Mouse (Mus musculus): ENCODE measurements around the gene Cfap46.
"Not testable (repeated sequence)": the region's sequence is repeated elsewhere in the genome, so short reads cannot be mapped to it uniquely, and the experiment has no call there.

Gene Cfap46

DNA sequence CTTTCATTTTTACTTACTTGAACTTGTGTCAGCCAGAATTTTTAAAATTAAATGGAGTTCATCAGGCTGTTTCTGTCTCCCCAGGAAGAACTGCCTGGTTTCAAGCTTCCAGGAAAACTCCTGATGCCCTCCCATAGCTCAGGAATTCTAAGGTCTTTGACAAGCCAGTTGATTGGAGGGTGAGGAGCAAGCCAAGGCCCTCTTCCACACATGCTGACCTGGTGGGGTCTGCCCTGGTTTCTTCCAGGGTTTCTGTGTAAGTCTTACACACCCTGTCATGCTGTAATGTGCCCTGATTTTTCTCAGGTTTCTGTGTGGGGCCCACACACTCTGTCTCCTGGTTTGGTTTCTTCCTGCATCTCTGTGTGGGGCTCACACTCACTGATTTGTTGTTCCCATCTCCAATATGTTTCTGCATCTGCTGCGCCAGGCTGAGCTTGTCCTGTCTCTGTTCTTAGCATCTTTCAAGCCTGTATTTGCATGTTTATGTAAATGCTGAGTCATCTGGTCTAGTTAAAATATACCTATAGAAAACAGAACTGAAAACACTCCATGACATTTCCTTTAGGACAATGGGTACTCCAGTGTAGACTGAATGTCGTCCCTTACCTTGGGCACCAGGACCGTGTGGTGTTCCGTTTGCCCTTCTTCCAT, 9.2 kb upstream of the Cfap46 start:
- H3K27me3 ChIP-seq (ENCODE audit: control insufficient read depth, insufficient read depth, low read length, poor library complexity, severe bottlenecking) = no peaks in the 10 kb centered on the region
- no peak for DNase-seq (ENCODE audit: low read depth, low spot score)
- H3K36me3 ChIP-seq (ENCODE audit: control insufficient read depth, insufficient read depth, low read length, poor library complexity, severe bottlenecking) = no peaks in the 10 kb centered on the region

DNA sequence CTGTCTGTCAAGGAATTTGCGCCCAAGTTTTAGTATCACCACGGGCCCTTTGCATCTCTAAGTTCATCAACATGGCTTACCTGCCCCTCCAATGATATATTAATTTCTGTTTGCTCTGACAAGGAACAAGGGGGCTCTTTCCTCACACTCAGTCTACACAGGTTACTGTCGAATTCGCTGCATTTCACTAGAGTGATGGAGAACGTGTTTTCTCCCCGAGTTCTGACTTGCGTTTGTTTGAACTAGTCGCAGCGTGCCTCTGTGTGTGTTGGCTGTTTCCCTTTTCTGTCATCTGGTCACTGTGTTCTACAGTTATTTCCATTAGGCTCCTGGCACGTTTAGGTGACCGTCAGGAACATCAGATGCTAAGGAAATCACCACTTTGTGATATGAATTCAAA, 8.6 kb upstream of the Cfap46 start:
- Histone ChIP-seq H3K27me3 (ENCODE audit: control insufficient read depth, insufficient read depth, low read length, poor library complexity, severe bottlenecking) (no peaks in the 10 kb centered on the region), H3K36me3 (ENCODE audit: control insufficient read depth, insufficient read depth, low read length, poor library complexity, severe bottlenecking) (no peaks in the 10 kb centered on the region)
- no peak for DNase-seq (ENCODE audit: low read depth, low spot score)

- DNase-seq (ENCODE audit: low read depth, low spot score) = no peak
- H3K36me3 ChIP-seq (ENCODE audit: control insufficient read depth, insufficient read depth, low read length, poor library complexity, severe bottlenecking) = no peaks in the 10 kb centered on the region
- H3K27me3 ChIP-seq (ENCODE audit: control insufficient read depth, insufficient read depth, low read length, poor library complexity, severe bottlenecking) = no peaks in the 10 kb centered on the region
Measured at GRCm38 (mm10) chr7:139685336-139685735, 1.7 kb upstream of the Cfap46 start.

DNA sequence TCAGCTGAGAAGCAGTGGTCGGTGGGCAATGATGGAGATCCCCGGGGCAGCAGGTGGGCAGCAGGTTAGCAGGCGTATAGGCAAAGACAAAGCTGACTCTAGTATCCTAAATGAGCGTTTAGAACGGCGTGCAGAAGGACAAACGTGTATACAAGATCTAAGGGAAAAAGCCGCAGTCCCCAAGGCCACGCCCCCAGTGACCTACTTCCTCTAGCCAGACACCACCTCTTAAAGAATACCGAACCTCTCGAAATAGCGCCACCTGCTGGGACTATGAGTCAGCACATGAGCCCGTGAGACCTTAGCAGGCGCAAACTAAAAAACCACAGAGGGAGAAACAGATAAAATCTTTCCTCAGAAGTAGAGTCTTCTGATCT, 924 bp upstream of the Cfap46 start:
- DNase-seq (ENCODE audit: low read depth, low spot score) = peak; percentile 85
- Histone ChIP-seq H3K36me3 (ENCODE audit: control insufficient read depth, insufficient read depth, low read length, poor library complexity, severe bottlenecking) (no peaks in the 10 kb centered on the region), H3K27me3 (ENCODE audit: control insufficient read depth, insufficient read depth, low read length, poor library complexity, severe bottlenecking) (no peaks in the 10 kb centered on the region)

GRCm38 (mm10) chr7:139681921-139682598, 1.6 kb downstream of the Cfap46 start:
- DNase-seq (ENCODE audit: low read depth, low spot score) = no peak
- no peaks in the 10 kb centered on the region for H3K27me3 ChIP-seq (ENCODE audit: control insufficient read depth, insufficient read depth, low read length, poor library complexity, severe bottlenecking)
- H3K36me3 ChIP-seq (ENCODE audit: control insufficient read depth, insufficient read depth, low read length, poor library complexity, severe bottlenecking) = no peaks in the 10 kb centered on the region

DNA sequence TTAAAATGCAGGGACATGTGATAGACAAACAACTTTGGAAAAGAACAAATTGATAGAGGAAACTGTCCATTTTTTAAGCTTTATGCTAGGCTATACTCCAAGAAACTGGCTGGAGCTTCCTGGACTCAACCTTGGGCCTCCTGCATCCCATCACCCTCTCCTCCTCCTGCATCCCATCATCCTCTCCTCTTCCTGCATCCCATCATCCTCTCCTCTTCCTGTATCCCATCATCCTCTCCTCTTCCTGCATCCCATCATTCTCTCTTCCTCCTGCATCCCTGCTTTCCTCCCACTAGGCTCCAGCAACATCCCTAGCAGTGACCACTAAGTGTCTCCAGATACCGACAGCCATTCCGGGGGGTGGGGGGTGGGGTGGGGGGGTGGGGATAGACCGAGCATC, 7.2 kb downstream of the Cfap46 start:
- H3K27me3 ChIP-seq (ENCODE audit: control insufficient read depth, insufficient read depth, low read length, poor library complexity, severe bottlenecking) = no peaks in the 10 kb centered on the region
- no peaks in the 10 kb centered on the region for H3K36me3 ChIP-seq (ENCODE audit: control insufficient read depth, insufficient read depth, low read length, poor library complexity, severe bottlenecking)
- DNase-seq (ENCODE audit: low read depth, low spot score) = no peak

DNA sequence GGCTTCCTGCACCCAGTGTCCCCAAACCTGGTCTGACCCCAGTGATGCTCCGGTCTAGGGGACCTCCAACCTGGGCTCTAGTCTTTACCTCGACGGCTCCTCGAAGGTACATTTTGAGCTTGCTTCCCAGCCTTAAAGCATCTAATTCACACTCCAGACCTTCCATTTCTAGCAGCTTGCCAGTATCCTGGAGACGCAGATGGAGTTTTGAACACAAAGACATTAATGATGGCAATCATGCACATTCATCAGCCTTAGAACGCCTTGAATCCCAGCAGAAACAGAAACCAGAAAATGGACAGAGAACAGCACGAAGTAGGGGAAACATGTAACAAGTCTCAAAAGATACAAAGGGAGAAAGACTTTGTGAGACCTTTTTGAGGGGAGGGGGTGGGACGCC, 16.7 kb downstream of the Cfap46 start:
- Histone ChIP-seq H3K27me3 (ENCODE audit: control insufficient read depth, insufficient read depth, low read length, poor library complexity, severe bottlenecking) (no peaks in the 10 kb centered on the region), H3K36me3 (ENCODE audit: control insufficient read depth, insufficient read depth, low read length, poor library complexity, severe bottlenecking) (no peaks in the 10 kb centered on the region)
- DNase-seq (ENCODE audit: low read depth, low spot score) = no peak

- Histone ChIP-seq H3K36me3 (ENCODE audit: control insufficient read depth, insufficient read depth, low read length, poor library complexity, severe bottlenecking) (no peaks in the 10 kb centered on the region), H3K27me3 (ENCODE audit: control insufficient read depth, insufficient read depth, low read length, poor library complexity, severe bottlenecking) (no peaks in the 10 kb centered on the region)
- DNase-seq (ENCODE audit: low read depth, low spot score) = no peak
Measured at GRCm38 (mm10) chr7:139663318-139663717, 20.3 kb downstream of the Cfap46 start.

DNA sequence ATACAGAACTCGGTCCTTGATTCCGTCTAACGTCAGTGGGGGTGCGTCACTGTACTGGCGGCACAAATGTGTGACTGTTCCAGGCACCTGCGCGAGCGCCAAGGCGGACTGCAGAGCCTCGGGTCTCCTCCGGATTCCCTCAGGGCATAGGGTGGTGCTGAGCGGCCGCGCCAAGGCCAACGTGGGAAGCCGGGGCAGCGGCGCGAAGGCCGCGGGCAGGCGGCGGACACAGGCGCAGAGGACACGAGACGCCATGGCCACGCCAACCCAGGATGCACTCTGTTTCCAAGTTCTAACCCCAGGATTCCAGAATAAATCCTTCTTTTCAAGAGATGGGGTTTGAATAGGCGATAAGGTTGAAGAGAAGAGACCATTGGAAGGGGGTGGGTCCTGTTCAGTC, 23.7 kb downstream of the Cfap46 start:
- DNase-seq (ENCODE audit: low read depth, low spot score); H3K27me3 ChIP-seq (ENCODE audit: control insufficient read depth, insufficient read depth, low read length, poor library complexity, severe bottlenecking); H3K36me3 ChIP-seq (ENCODE audit: control insufficient read depth, insufficient read depth, low read length, poor library complexity, severe bottlenecking): not testable (repeated sequence)

DNA sequence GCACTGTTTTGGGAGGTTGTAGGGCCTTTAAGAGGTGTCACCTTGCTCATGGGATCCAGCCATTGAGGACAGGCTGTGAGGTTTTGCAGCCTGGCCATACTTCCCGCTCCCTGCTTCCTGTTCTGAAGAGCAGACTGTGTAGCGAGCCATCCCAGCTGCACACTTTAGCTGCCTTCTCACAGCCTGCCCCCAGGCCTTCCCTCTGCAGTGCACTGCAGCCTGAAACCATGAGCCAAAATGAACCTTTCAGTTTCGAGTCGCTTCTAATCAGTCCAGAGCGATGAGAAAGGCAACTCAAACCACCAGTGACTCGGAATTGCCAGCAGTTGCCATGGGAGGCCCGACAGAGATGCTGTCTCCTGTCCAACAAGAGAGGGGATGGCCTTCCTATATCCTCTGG, 33.9 kb downstream of the Cfap46 start:
- DNase-seq (ENCODE audit: low read depth, low spot score) = no peak
- no peaks in the 10 kb centered on the region for H3K27me3 ChIP-seq (ENCODE audit: control insufficient read depth, insufficient read depth, low read length, poor library complexity, severe bottlenecking)
- no peaks in the 10 kb centered on the region for H3K36me3 ChIP-seq (ENCODE audit: control insufficient read depth, insufficient read depth, low read length, poor library complexity, severe bottlenecking)

- H3K36me3 ChIP-seq (ENCODE audit: control insufficient read depth, insufficient read depth, low read length, poor library complexity, severe bottlenecking) = no peaks in the 10 kb centered on the region
- H3K27me3 ChIP-seq (ENCODE audit: control insufficient read depth, insufficient read depth, low read length, poor library complexity, severe bottlenecking) = no peaks in the 10 kb centered on the region
- DNase-seq (ENCODE audit: low read depth, low spot score) = peak; percentile 84
Measured at GRCm38 (mm10) chr7:139648107-139648824, 35.4 kb downstream of the Cfap46 start.

DNA sequence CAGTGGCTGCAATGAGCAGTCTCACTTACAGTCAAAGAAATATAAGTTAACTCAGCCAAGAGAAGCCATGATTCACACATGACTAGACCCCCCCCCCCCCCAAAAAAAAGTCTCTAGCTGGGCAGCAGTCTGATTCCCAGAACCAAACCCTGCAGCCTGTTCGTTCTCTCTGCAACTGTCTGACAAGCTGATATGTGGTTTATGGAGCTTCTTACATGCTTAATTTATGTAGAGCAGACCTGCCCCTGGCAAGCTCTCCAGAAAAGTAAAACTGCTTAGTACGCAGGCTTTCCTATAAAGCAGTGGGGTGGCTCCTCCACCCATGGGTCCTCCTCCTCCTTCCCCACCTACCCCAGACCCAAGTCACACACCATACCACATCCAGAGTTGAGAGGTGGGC, 50.2 kb downstream of the Cfap46 start:
- H3K36me3 ChIP-seq (ENCODE audit: control insufficient read depth, insufficient read depth, low read length, poor library complexity, severe bottlenecking) = no peaks in the 10 kb centered on the region
- H3K27me3 ChIP-seq (ENCODE audit: control insufficient read depth, insufficient read depth, low read length, poor library complexity, severe bottlenecking) = no peaks in the 10 kb centered on the region
- no peak for DNase-seq (ENCODE audit: low read depth, low spot score)

DNA sequence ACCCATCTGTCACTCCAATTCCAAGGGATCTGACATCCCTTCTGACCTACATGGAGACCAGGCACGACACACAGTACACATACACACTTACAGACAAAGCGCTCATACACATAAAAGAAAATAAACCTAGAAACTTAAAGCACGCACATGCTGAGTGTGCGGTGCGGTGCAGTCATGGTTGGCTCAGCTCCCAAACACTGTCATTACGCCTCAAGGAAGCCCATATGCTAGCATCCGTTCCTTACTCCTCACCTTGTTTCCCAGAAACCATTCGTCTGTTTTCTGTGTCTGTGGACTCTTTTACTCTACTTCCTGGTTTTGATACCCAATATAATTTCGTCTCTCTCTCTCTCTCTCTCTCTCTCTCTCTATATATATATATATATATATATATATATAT, 58.5 kb downstream of the Cfap46 start:
- no peaks in the 10 kb centered on the region for H3K27me3 ChIP-seq (ENCODE audit: control insufficient read depth, insufficient read depth, low read length, poor library complexity, severe bottlenecking)
- no peak for DNase-seq (ENCODE audit: low read depth, low spot score)
- no peaks in the 10 kb centered on the region for H3K36me3 ChIP-seq (ENCODE audit: control insufficient read depth, insufficient read depth, low read length, poor library complexity, severe bottlenecking)

DNA sequence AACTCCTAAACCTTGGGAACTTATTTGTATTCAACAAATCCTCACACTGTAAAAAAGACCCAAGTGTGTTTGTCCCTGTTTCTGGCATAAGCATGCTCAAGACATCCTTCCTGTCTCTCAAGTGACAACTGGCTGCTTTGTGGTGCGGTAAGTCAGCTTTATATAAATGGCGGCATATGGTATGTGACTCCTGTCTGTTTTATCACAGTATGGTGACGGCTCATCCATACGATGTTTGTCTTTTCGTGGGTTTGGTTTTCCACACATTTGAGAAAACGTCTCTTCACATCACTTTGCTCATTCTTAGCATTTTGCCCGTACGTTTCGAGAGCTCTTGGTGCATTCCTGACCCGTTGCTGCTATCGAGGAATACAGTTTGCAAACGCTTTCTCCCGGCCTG, 61.0 kb downstream of the Cfap46 start:
- DNase-seq (ENCODE audit: low read depth, low spot score) = no peak
- H3K27me3 ChIP-seq (ENCODE audit: control insufficient read depth, insufficient read depth, low read length, poor library complexity, severe bottlenecking) = no peaks in the 10 kb centered on the region
- H3K36me3 ChIP-seq (ENCODE audit: control insufficient read depth, insufficient read depth, low read length, poor library complexity, severe bottlenecking) = no peaks in the 10 kb centered on the region

Data from splenic B cell, adult 2 months (primary cell).